Mouse (Mus musculus) neural tube, embryonic 15.5 days (tissue): Measurements from ENCODE around the gene Ptpn21. TPM values are rescaled to one million over a fixed set of nuclear protein-coding genes. Genes with fewer than 3 reads are reported as not detected.

Experiments
- ATAC-seq: fragments of 200-750 bp; cut with Nextera tagmentation; 2 replicates; pipeline ENCODE4 v1.8.0; 2017; ENCODE audit warnings: mild to moderate bottlenecking, moderate TSS enrichment, moderate library complexity; ENCODE audit not compliant: low FRiP score
- H3K27ac ChIP-seq: fragments of 300-500 bp; sonication (generic); replicated peaks from 2 replicates; pipeline ENCODE4 v1.5.1; 2015; ENCODE audit warnings: mild to moderate bottlenecking, inconsistent platforms
- H3K27me3 ChIP-seq: fragments of 300-500 bp; sonication (generic); replicated peaks from 2 replicates; pipeline ENCODE4 v1.6.1; 2015; ENCODE audit warnings: inconsistent platforms
- H3K36me3 ChIP-seq: fragments of 300-500 bp; sonication (generic); 2 replicates; pipeline ENCODE4 v1.6.1; 2015; ENCODE audit warnings: inconsistent platforms
- H3K4me1 ChIP-seq: fragments of 300-500 bp; sonication (generic); 2 replicates; pipeline ENCODE4 v1.6.1; 2015; ENCODE audit warnings: inconsistent platforms
- H3K4me2 ChIP-seq: fragments of 300-500 bp; sonication (generic); 2 replicates; pipeline ENCODE4 v1.6.1; 2015; ENCODE audit warnings: inconsistent platforms, mild to moderate bottlenecking, moderate library complexity
- H3K4me3 ChIP-seq: fragments of 300-500 bp; sonication (generic); replicated peaks from 2 replicates; pipeline ENCODE4 v1.5.1; 2015; ENCODE audit warnings: mild to moderate bottlenecking, inconsistent platforms
- H3K9ac ChIP-seq: fragments of 300-500 bp; sonication (generic); replicated peaks from 2 replicates; pipeline ENCODE4 v1.6.1; 2015; ENCODE audit warnings: mild to moderate bottlenecking, inconsistent platforms
- H3K9me3 ChIP-seq: fragments of 300-500 bp; sonication (generic); replicated peaks from 2 replicates; pipeline ENCODE4 v1.6.1; 2016; ENCODE audit warnings: inconsistent platforms
- WGBS: fragments of 180-500 bp; shearing (Covaris S2); methylation state at CpG from one replicate; pipeline ENCODE4 v1.1.7; 2015; ENCODE audit warnings: mixed read lengths; 5-methylcytosine and 5-hydroxymethylcytosine counted together
- polyA plus RNA-seq: library from polyadenylated mRNA; unstranded; fragments of >200 nt; fragmentation: Nextera tagmentation; extraction: Ambion mirVana; gene quantifications from 2 replicates; pipeline ENCODE4 v1.2.1, GENCODE M21; 2015

The Ptpn21 gene
- polyA plus RNA-seq, 1 experiment from 2014 or later: 3.4 TPM

DNA sequence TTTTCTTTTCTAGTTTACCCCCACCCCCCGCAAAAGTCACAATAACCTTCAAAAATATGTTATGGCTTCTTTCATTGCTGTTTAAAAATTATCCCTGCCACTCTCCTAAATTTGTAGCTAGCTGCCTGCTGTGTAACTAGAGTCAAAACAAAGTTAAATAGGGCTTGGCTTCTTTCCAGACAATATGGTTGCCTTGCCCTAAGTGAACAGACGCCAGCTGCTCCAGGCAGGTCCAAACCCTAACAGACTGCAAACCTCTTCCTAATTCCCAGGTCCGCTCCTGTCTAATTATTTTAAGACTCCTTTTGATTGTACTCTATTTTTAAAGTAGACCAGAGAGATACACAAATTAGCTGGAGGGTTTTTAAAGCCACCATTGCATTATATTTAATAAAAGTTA is 16.6 kb downstream of the Ptpn21 start:
- Histone ChIP-seq H3K27ac (peak overlapping the region; percentile 45; the same call in 1 of the 2 replicates), H3K36me3 (no peaks in the 10 kb centered on the region)

GRCm38 (mm10) chr12:98716142-98716541 is 21.1 kb downstream of the Ptpn21 start:
- no peak for ATAC-seq
- no peaks in the 10 kb centered on the region for H3K9me3 ChIP-seq
- H3K4me3 ChIP-seq: no peak overlapping the region
- no peaks in the 10 kb centered on the region for H3K27me3 ChIP-seq
- H3K4me2 ChIP-seq: no peak overlapping the region
- H3K27ac ChIP-seq: no peak overlapping the region
- H3K4me1 ChIP-seq: peaks cover 6% of the 10 kb centered on the region; the same call in 1 of the 2 replicates
- WGBS: 89% methylated on average over 2 of the region's 2 CpGs
- no peak overlapping the region for H3K9ac ChIP-seq
- no peaks in the 10 kb centered on the region for H3K36me3 ChIP-seq

More for the DNA sequence above, 16.6 kb downstream of the Ptpn21 start:
- Histone ChIP-seq H3K9ac (no peak overlapping the region), H3K27me3 (no peaks in the 10 kb centered on the region), H3K4me2 (no peak overlapping the region), H3K9me3 (no peaks in the 10 kb centered on the region), H3K4me3 (no peak overlapping the region), H3K4me1 (peaks cover 6% of the 10 kb centered on the region; the same call in 1 of the 2 replicates)
- ATAC-seq: peak; percentile 45; the same call in 1 of the 2 replicates
- 38% methylated on average over 3 of the region's 3 CpGs for WGBS

- Histone ChIP-seq H3K9me3 (no peaks in the 10 kb centered on the region), H3K4me2 (no peak overlapping the region), H3K36me3 (no peaks in the 10 kb centered on the region), H3K4me3 (no peak overlapping the region), H3K4me1 (no peaks in the 10 kb centered on the region), H3K27me3 (no peaks in the 10 kb centered on the region), H3K27ac (no peak overlapping the region), H3K9ac (no peak overlapping the region)
- ATAC-seq: no peak
- 59% methylated on average over 11 of the region's 11 CpGs for WGBS
These were observed 22.4 kb downstream of the Ptpn21 start for GRCm38 (mm10) chr12:98714757-98715156.

- no peak overlapping the region for H3K27ac ChIP-seq
- H3K27me3 ChIP-seq: no peaks in the 10 kb centered on the region
- H3K4me3 ChIP-seq: no peak overlapping the region
- ATAC-seq: no peak
- no peaks in the 10 kb centered on the region for H3K4me1 ChIP-seq
- H3K4me2 ChIP-seq: no peak overlapping the region
- no peak overlapping the region for H3K9ac ChIP-seq
- H3K9me3 ChIP-seq: no peaks in the 10 kb centered on the region
- WGBS: 78% methylated on average over 7 of the region's 7 CpGs
- no peaks in the 10 kb centered on the region for H3K36me3 ChIP-seq
These were observed 23.5 kb downstream of the Ptpn21 start for GRCm38 (mm10) chr12:98713621-98714103.

- H3K9ac ChIP-seq: no peak overlapping the region
- H3K4me3 ChIP-seq: no peak overlapping the region
- H3K4me2 ChIP-seq: no peak overlapping the region
- no peaks in the 10 kb centered on the region for H3K27me3 ChIP-seq
- no peak for ATAC-seq
- no peaks in the 10 kb centered on the region for H3K36me3 ChIP-seq
- H3K4me1 ChIP-seq: no peaks in the 10 kb centered on the region
- no peak overlapping the region for H3K27ac ChIP-seq
- WGBS: 75% methylated on average over 6 of the region's 6 CpGs
- no peaks in the 10 kb centered on the region for H3K9me3 ChIP-seq
These were observed 24.4 kb downstream of the Ptpn21 start for GRCm38 (mm10) chr12:98712819-98713218.

GRCm38 (mm10) chr12:98703961-98704360 is 33.2 kb downstream of the Ptpn21 start:
- Histone ChIP-seq H3K4me2 (no peak overlapping the region), H3K4me1 (no peaks in the 10 kb centered on the region), H3K27ac (no peak overlapping the region), H3K36me3 (no peaks in the 10 kb centered on the region), H3K4me3 (no peak overlapping the region), H3K9me3 (no peaks in the 10 kb centered on the region), H3K27me3 (no peaks in the 10 kb centered on the region), H3K9ac (no peak overlapping the region)
- WGBS: 78% methylated on average over 10 of the region's 10 CpGs
- ATAC-seq: no peak

DNA sequence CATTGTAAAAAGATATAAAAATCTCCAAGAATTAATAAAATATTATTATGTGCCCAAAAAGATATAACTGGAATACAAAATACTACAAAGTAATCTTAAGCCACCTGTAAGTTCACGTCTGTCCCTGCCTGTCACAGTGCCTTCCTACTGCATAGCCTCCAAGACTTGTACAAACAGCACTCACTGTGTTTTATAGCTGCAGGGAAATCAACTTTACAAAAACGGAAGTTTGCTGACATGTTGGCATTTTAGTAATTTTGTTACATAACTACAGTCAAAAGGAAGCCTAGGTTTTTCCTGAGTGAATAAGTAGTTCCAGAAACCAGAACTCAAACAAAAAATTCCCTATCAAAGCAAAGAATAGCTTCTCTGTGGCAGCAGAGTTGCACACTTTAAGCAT is 33.7 kb downstream of the Ptpn21 start:
- no peaks in the 10 kb centered on the region for H3K4me1 ChIP-seq
- WGBS: 74% methylated on average over 2 of the region's 2 CpGs
- no peaks in the 10 kb centered on the region for H3K36me3 ChIP-seq
- H3K27me3 ChIP-seq: no peaks in the 10 kb centered on the region
- no peak overlapping the region for H3K4me3 ChIP-seq
- no peak overlapping the region for H3K4me2 ChIP-seq
- no peak for ATAC-seq
- H3K9me3 ChIP-seq: no peaks in the 10 kb centered on the region
- H3K9ac ChIP-seq: no peak overlapping the region
- H3K27ac ChIP-seq: no peak overlapping the region

DNA sequence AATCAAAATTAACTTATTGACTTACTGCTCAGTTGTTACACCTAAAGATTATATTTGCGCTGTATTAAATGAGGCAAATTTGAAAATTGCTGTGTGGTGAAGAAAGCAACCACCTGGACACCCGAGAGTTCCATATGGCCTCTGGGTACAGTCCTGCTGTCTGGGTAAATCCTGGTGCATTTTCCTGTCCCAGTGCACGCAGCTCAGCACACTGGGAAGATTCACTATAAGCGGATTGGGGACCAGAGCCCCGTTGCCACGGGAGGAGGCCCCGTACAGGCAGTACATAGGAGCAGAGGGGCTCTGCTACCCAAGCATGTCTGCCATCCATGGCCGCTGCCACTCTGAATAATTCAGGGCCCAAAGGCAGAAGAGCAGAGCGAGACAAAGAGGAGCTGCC is 35.6 kb downstream of the Ptpn21 start:
- Histone ChIP-seq H3K9ac (no peak overlapping the region), H3K27ac (no peak overlapping the region), H3K27me3 (no peaks in the 10 kb centered on the region), H3K36me3 (no peaks in the 10 kb centered on the region), H3K4me1 (no peaks in the 10 kb centered on the region), H3K9me3 (no peaks in the 10 kb centered on the region), H3K4me2 (no peak overlapping the region), H3K4me3 (no peak overlapping the region)
- ATAC-seq: no peak
- WGBS: 77% methylated on average over 9 of the region's 9 CpGs

- Histone ChIP-seq H3K4me1 (no peaks in the 10 kb centered on the region), H3K36me3 (no peaks in the 10 kb centered on the region), H3K9ac (no peak overlapping the region), H3K4me3 (no peak overlapping the region), H3K4me2 (no peak overlapping the region), H3K27me3 (no peaks in the 10 kb centered on the region), H3K9me3 (no peaks in the 10 kb centered on the region), H3K27ac (no peak overlapping the region)
- ATAC-seq: no peak
- WGBS: 81% methylated on average over 5 of the region's 5 CpGs
These were observed 40.0 kb downstream of the Ptpn21 start for GRCm38 (mm10) chr12:98697202-98697601.

- Histone ChIP-seq H3K27ac (no peak overlapping the region), H3K4me1 (no peaks in the 10 kb centered on the region), H3K9me3 (no peaks in the 10 kb centered on the region), H3K4me2 (no peak overlapping the region), H3K9ac (no peak overlapping the region), H3K36me3 (peaks cover 8% of the 10 kb centered on the region; the same call in 1 of the 2 replicates), H3K27me3 (no peaks in the 10 kb centered on the region), H3K4me3 (no peak overlapping the region)
- no peak for ATAC-seq
- WGBS: 83% methylated on average over 8 of the region's 8 CpGs
These were observed 47.0 kb downstream of the Ptpn21 start for GRCm38 (mm10) chr12:98690230-98690629.

- H3K4me2 ChIP-seq: no peak overlapping the region
- ATAC-seq: no peak
- H3K36me3 ChIP-seq: peaks cover 15% of the 10 kb centered on the region
- 83% methylated on average over 6 of the region's 6 CpGs for WGBS
- H3K4me3 ChIP-seq: no peak overlapping the region
- no peak overlapping the region for H3K27ac ChIP-seq
- no peaks in the 10 kb centered on the region for H3K9me3 ChIP-seq
- H3K4me1 ChIP-seq: no peaks in the 10 kb centered on the region
- no peaks in the 10 kb centered on the region for H3K27me3 ChIP-seq
- no peak overlapping the region for H3K9ac ChIP-seq
These were observed 53.6 kb downstream of the Ptpn21 start for GRCm38 (mm10) chr12:98683574-98683973.

GRCm38 (mm10) chr12:98683171-98683570 is 54.0 kb downstream of the Ptpn21 start:
- no peak overlapping the region for H3K4me3 ChIP-seq
- ATAC-seq: no peak
- 72% methylated on average over 11 of the region's 11 CpGs for WGBS
- no peaks in the 10 kb centered on the region for H3K4me1 ChIP-seq
- no peak overlapping the region for H3K9ac ChIP-seq
- no peak overlapping the region for H3K4me2 ChIP-seq
- peaks cover 12% of the 10 kb centered on the region; the same call in 1 of the 2 replicates for H3K36me3 ChIP-seq
- no peaks in the 10 kb centered on the region for H3K9me3 ChIP-seq
- no peaks in the 10 kb centered on the region for H3K27me3 ChIP-seq
- no peak overlapping the region for H3K27ac ChIP-seq
